Mouse (Mus musculus): ENCODE measurements around the gene Praf2.
"Not testable (repeated sequence)": the region's sequence is repeated elsewhere in the genome, so short reads cannot be mapped to it uniquely, and the experiment has no call there.

The Praf2 gene

GRCm38 (mm10) chrX:7728215-7728921, at the start of gene Praf2:
TSS of gene Praf2 (plus strand) at chrX:7728439.
- peak; percentile 83 for DNase-seq

- no peak for DNase-seq
Observed at GRCm38 (mm10) chrX:7678986-7679385, 49.3 kb upstream of the Praf2 start.

DNA sequence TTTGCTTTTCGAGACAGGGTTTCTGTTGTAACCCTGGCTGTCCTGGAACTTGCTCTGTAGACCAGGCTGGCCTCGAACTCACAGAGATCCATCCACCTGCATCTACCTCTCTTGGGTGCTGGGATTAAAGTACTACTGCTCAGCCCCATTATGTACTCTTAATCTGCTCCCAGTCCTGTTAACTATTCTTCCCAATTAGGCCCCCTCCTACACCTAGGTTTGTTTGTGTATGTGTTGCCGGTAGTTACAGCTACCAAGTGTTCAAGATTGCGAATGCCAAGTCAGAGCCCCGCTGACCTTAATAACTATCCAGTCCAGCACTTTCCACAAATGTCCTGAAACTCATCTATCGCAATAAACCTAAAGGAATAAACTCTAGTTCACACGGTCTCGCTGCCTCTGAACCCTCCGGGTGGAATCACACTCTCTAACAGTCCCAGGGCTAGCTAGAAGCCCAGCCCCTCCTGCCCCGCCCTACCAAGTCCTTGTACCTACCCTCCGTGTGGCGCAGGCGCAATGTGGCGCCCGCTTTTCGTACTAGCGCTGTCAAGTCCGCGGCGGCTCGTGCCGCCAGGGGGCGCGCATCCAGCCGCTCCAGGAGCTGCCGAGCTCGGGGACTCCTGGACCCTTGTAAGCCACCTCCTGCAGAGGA, 48.7 kb upstream of the Praf2 start:
- DNase-seq, result peak; percentile 95

GRCm38 (mm10) chrX:7680057-7680412, 48.2 kb upstream of the Praf2 start:
- DNase-seq, result no peak

- DNase-seq, result peak; percentile 52
Observed at GRCm38 (mm10) chrX:7680864-7681263, 47.4 kb upstream of the Praf2 start, which contains the start of gene Magix. TSS of gene Magix (minus strand) at chrX:7681251.

GRCm38 (mm10) chrX:7688321-7688720, 39.9 kb upstream of the Praf2 start:
- DNase-seq, result no peak

GRCm38 (mm10) chrX:7690486-7690885, 37.8 kb upstream of the Praf2 start:
- DNase-seq, result no peak

DNA sequence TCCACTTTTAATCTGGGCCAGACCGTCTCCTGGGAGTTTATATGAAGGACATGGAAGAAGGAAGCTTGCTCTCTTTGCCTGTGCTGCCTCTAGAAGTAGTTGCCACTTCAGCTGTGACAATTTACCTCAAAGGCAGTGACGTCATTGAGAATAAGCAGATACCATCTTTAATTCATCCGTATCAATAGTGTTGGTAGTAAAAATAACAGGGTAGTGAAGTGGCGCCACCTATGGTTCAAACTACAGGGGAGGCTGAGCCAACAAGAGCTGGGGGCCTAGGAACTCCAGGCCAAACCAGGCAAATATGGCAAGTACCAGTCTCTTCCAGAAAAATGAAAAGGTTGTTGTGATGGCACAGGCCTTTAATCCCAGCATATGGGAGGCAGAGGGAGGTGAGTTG, 35.4 kb upstream of the Praf2 start:
- peak; percentile 52 for DNase-seq

DNA sequence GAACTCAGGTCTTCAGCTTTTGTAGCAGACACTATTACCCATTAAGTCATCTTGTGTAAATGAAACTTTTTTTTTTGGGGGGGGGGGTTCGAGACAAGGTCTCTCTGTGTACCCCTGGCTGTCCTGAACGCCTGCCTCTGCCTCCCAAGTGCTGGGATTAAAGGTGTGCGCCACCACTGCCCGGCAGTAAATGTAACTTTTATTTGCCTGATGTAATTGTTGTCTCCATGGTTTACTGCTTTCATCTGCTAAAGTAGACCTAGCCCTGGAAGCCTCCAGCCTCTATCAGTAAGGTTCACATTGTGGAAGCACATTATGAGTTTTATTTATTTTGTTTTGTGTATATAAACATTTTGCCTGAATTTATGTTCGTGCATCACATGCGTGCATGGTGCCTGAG, 31.7 kb upstream of the Praf2 start:
- no peak for DNase-seq

GRCm38 (mm10) chrX:7696954-7697381, 31.3 kb upstream of the Praf2 start, which contains the start of gene Gpkow:
TSS of gene Gpkow (plus strand) at chrX:7697131.
- peak; percentile 86 for DNase-seq

GRCm38 (mm10) chrX:7713764-7714134, 14.5 kb upstream of the Praf2 start:
- not testable (repeated sequence) for DNase-seq

- peak; percentile 94 for DNase-seq
Observed at GRCm38 (mm10) chrX:7714135-7714899, 13.9 kb upstream of the Praf2 start, which contains the start of gene Wdr45. TSS of gene Wdr45 (plus strand) at chrX:7714333.

DNA sequence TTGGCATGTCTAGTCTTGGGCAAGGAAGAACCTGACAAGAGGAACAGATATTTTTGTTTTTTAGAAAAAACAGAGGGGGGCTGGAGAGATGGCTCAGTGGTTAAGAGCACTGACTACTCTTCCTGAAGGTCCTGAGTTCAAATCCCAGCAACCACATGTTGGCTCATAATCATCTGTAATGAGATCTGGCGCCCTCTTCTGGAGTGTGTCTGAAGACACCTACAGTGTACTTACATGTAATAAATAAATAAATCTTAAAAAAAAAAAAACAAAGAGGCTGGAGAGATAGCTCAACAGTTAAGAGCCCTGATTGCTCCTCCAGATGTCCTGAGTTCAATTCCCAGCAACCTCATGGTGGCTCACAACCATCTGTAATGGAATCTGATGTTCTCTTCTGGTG, 12.2 kb upstream of the Praf2 start:
- DNase-seq, result not testable (repeated sequence)

DNA sequence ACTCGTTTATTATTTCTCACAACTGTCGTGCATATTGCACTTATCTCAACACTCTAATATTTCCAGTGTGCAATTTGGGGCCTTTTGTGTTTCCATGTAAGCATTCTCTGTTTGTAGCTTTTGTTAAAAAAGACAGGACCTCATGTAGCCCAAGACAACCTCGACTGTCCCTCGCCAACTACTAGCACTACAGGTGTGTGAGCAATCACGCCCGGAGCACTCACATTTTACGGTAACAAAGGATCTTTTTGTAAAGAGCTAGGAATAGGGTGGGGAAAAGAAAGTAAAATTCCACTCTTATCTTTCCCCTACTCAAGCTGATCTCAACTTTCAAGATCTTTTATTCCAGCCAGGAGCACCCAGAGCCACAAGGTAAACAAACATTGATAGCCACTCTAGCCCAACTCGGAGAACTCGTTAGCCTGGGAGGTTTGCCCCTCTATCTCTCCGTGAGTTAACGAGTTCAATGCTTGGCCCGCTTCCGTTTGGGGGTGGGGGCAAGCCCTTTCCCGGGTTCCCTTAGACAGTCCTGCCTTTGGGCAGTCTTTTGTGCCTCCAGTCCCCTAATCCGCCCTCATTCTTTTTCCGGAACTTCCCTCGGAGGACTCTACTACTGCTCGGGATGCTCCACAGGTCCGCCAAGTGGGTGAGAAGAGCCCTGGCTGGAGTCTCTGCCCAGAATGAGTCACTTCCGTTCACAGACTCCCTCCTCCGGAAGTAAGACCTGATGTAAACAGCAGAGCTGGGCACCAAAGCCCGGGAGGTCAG, 6.5 kb upstream of the Praf2 start, which contains the start of gene Gm45208:
Gene Gm45208 (plus strand): TSS at position 732 of the 768 bp plus-strand sequence.
- peak; percentile 72 for DNase-seq

- no peak for DNase-seq
Observed at GRCm38 (mm10) chrX:7722282-7722611, 6.0 kb upstream of the Praf2 start.

DNA sequence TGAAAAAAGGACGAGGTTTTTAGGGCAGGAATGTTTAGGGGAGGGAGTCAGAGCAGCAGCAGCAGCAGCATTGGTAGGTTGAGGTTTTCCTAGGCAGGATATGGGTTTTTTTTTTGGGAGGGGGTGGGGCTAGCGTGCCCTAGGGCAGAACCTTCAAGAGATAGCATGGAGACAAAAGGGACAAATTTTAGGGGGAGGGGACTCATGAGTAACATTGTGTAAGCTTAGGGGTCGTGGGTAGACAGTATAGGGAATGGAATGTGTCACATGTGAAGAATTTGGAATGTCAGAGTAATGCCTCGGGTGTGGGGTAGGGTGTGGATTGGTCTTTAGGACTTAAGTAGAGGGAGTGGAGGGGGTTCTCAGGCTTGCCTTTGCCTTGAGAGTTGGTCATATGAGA, 5.5 kb upstream of the Praf2 start:
- no peak for DNase-seq

GRCm38 (mm10) chrX:7724135-7724534, 4.1 kb upstream of the Praf2 start:
- DNase-seq, result no peak

DNA sequence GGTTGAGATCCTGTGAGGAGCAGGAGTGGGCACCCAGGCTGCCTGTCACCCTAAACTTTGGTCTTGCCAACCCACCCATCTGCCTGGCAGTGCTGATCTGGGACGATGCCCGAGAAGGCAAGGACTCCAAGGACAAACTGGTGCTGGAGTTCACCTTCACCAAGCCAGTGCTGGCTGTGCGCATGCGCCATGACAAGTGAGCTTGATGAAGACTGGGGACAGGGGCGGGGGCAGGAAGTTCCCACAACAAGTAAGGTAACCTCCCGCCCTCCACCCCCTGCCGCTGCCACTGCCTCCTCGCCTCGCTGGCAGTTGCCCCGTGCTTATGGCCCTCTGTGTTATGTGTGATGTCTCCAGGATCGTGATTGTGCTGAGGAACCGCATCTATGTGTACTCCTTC, 2.4 kb upstream of the Praf2 start:
- DNase-seq, result no peak

- no peak for DNase-seq
Observed at GRCm38 (mm10) chrX:7727176-7727575, 1.1 kb upstream of the Praf2 start.

GRCm38 (mm10) chrX:7728922-7729265, 655 bp downstream of the Praf2 start:
- no peak for DNase-seq

GRCm38 (mm10) chrX:7733571-7734156, 5.4 kb downstream of the Praf2 start:
- peak; percentile 85 for DNase-seq

DNA sequence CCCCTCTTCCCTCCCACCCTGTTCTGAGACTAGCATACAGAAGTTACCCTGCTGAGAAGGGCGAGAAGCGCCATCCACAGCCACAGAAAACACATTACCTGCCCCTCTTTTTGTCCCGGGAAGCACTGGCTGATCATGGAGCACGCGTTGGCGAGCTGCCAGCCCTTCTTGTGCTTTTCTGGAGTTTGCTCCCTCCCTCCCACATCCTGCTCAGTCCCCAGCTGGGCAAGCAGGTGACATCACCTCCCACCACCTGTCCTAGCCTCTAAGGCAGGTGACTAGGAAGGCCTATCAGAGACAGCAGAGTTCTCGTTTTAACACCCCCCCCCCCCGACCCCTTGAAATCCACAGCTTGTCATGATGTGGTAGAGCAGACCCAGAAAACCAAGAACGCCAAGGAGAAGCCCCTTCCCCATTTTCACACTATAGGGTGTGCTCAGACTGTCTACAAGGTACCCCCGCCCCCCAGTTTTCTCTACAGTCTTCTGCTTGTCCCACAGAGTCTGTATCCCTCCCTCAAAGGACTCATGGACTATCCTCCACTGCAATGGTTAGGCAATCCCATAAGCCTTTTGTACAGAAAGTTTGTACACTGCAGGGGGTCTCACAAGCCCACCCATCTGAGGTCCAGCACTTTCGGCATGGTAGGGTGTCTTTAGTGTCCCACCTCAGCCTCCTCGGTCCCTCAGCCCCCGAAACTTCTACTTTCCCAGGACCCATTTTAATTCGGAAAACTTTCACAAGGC, 11.3 kb downstream of the Praf2 start:
- peak; percentile 84 for DNase-seq
